Mouse (Mus musculus) myocyte (in vitro differentiated cells): ENCODE measurements at regions not wholly inside any gene's neighbourhood (a gene's known extent, or its start where the extent isn't known, plus 50 kb on each side); places are given as distances from the start of the nearest gene placed in this dataset.
A peak's percentile ranks its signal among the peaks of the same experiment; 100 is the strongest.

Experiments
- H3K27me3 ChIP-seq: one replicate; pipeline ENCODE4 v1.6.1; 2011; ENCODE audit not compliant: control insufficient read depth, insufficient read depth, insufficient read length
- H3K36me3 ChIP-seq: one replicate; pipeline ENCODE4 v1.6.1; 2011; ENCODE audit not compliant: control insufficient read depth, insufficient read depth
- H3K4me2 ChIP-seq: one replicate; pipeline ENCODE4 v1.6.1; 2011; ENCODE audit warnings: low read depth, control low read depth
- H3K4me3 ChIP-seq: one replicate; pipeline ENCODE4 v1.5.1; 2011; ENCODE audit warnings: mild to moderate bottlenecking, control low read depth, moderate library complexity
- H3K79me2 ChIP-seq: one replicate; pipeline ENCODE4 v1.6.1; 2011; ENCODE audit not compliant: control insufficient read depth, insufficient read depth
- H3ac ChIP-seq: one replicate; pipeline ENCODE4 v1.6.1; 2011; ENCODE audit not compliant: control insufficient read depth, insufficient read length
- CEBPB ChIP-seq: IDR thresholded peaks from 2 replicates; pipeline ENCODE4 v1.6.1; 2011; ENCODE audit warnings: mild to moderate bottlenecking, moderate library complexity; ENCODE audit not compliant: poor library complexity, insufficient read depth, severe bottlenecking
- E2F4 ChIP-seq: IDR thresholded peaks from one replicate; pipeline ENCODE4 v1.6.1; 2011; ENCODE audit warnings: mild to moderate bottlenecking, control low read depth, moderate library complexity; ENCODE audit not compliant: insufficient read depth
- MAX ChIP-seq: IDR thresholded peaks from one replicate; pipeline ENCODE4 v1.6.1; 2011; ENCODE audit warnings: low read depth, mild to moderate bottlenecking, control low read depth
- MYOD1 ChIP-seq, 3 experiments: IDR thresholded peaks; one replicate each; pipeline ENCODE4 v1.6.1; 2011; ENCODE audit warnings: control low read depth in 2 of 3, low read depth in 2 of 3, mild to moderate bottlenecking in 2 of 3, moderate library complexity in 1 of 3; ENCODE audit not compliant: insufficient read length in 2 of 3, control insufficient read depth in 1 of 3
- MYOG ChIP-seq, 3 experiments: IDR thresholded peaks; one replicate each; pipeline ENCODE4 v1.6.1; 2011; ENCODE audit warnings: control low read depth in 2 of 3, low read depth in 2 of 3, mild to moderate bottlenecking in 2 of 3; ENCODE audit not compliant: insufficient read length in 2 of 3, control insufficient read depth in 1 of 3, insufficient read depth in 1 of 3
- POLR2A ChIP-seq: IDR thresholded peaks from one replicate; pipeline ENCODE4 v1.6.1; 2011; ENCODE audit warnings: low read depth, mild to moderate bottlenecking, control low read depth, moderate library complexity; ENCODE audit not compliant: insufficient read length
- POLR2AphosphoS2 ChIP-seq: IDR thresholded peaks from one replicate; pipeline ENCODE4 v1.6.1; 2011; ENCODE audit warnings: low read depth, control low read depth; ENCODE audit not compliant: insufficient read length
- REST ChIP-seq: IDR thresholded peaks from one replicate; pipeline ENCODE4 v1.6.1; 2011; ENCODE audit warnings: mild to moderate bottlenecking, control low read depth, moderate library complexity; ENCODE audit not compliant: insufficient read depth, insufficient read length
- SRF ChIP-seq: IDR thresholded peaks from one replicate; pipeline ENCODE4 v1.6.1; 2011; ENCODE audit warnings: low read depth; ENCODE audit not compliant: control insufficient read depth, insufficient read length
- TCF12 ChIP-seq: IDR thresholded peaks from one replicate; pipeline ENCODE4 v1.6.1; 2011; ENCODE audit warnings: mild to moderate bottlenecking, control low read depth; ENCODE audit not compliant: poor library complexity, insufficient read depth, severe bottlenecking
- TCF3 ChIP-seq: IDR thresholded peaks from one replicate; pipeline ENCODE4 v1.6.1; 2011; ENCODE audit warnings: low read depth, control low read depth; ENCODE audit not compliant: insufficient read length
- USF1 ChIP-seq: IDR thresholded peaks from one replicate; pipeline ENCODE4 v1.6.1; 2011; ENCODE audit warnings: low read depth, mild to moderate bottlenecking, control low read depth, moderate library complexity

DNA sequence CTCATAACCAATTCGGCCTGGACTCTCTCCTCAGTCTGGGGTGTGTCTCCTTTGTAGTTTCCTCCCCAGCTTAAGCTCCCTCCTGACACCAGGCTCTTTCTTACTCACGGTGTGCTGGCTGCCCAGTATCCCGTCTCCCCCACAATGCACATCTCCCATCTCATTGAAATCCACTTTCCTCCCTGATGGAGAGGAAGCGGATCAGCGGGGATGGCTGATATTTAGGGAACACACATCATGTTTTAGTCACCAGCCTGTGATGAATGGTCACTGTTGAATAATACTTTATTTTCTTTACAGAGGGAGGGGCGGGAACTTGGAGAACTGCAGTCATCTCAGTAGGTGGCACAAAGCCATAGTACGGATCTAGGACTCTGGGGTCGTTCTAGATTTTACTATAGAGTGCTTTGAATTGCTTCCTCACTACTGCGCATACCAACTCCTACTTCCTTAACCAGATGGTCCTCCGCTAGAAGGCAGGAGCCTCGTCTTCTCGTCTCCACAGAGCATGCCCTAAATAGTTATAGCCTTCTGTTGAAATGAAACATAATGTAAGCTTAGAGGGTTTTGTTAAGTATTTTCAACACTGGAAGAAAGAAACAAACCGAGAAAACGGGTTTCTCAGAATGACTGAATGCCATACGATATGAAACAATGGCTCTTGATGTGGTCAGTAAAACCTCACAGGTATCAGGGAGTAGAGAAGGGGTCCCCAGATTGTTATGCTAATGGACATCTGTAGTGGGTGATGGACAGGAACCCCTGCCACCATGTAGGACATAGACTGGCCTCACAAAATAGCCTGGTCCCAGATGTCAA, 139.2 kb upstream of the Rap1b start:
- no peaks in the 10 kb centered on the region for H3K27me3 ChIP-seq
- no peak for TF ChIP-seq TCF12
- TF ChIP-seq POLR2AphosphoS2 = no peak
- no peak for TF ChIP-seq E2F4
- TF ChIP-seq CEBPB = no peak
- TF ChIP-seq MYOD1 (IDR thresholded peaks at IDR 0.05; ENCODE audit: control insufficient read depth in 1 of 3, insufficient read length in 2 of 3, low read depth in 2 of 3) = no peak
- no peak for TF ChIP-seq TCF3
- no peak for TF ChIP-seq REST
- no peak for TF ChIP-seq MAX
- no peak overlapping the region for H3ac ChIP-seq
- no peak overlapping the region for H3K4me3 ChIP-seq
- H3K36me3 ChIP-seq = no peaks in the 10 kb centered on the region
- no peaks in the 10 kb centered on the region for H3K79me2 ChIP-seq
- H3K4me2 ChIP-seq = peak overlapping the region; percentile 48

DNA sequence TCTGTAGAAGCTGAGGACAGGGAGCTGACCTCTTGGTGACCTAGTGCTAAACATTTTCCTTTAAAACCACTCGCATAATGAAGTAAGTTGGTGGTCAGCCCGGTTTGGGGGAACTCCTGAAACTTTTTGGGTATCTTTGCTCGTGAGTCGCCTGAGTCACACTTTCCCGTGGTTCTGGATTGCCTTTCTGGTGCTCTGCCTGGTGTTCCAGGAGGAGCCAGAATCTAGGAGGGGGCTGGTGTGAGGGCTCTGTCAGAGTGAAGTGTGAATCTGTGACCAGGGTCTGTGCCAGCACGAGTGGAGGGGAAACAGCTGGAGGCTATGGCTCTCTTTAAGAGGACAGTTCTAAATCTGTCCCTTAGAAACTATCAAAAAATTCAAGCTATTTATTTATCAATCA, 141.8 kb upstream of the Rap1b start:
- no peak overlapping the region for H3K4me3 ChIP-seq
- peak overlapping the region; percentile 36 for H3K4me2 ChIP-seq
- H3K79me2 ChIP-seq = no peaks in the 10 kb centered on the region
- TF ChIP-seq POLR2A (no peak), E2F4 (no peak), TCF12 (no peak), SRF (no peak), POLR2AphosphoS2 (no peak), USF1 (no peak), REST (no peak), MYOD1 (IDR thresholded peaks at IDR 0.05; ENCODE audit: control insufficient read depth in 1 of 3, insufficient read length in 2 of 3, low read depth in 2 of 3) (no peak), MAX (no peak), MYOG (IDR thresholded peaks at IDR 0.05; ENCODE audit: control insufficient read depth in 1 of 3, insufficient read depth in 1 of 3, insufficient read length in 2 of 3, low read depth in 2 of 3) (no peak), TCF3 (no peak), CEBPB (no peak)
- no peak overlapping the region for H3ac ChIP-seq
- H3K36me3 ChIP-seq = no peaks in the 10 kb centered on the region
- no peaks in the 10 kb centered on the region for H3K27me3 ChIP-seq

DNA sequence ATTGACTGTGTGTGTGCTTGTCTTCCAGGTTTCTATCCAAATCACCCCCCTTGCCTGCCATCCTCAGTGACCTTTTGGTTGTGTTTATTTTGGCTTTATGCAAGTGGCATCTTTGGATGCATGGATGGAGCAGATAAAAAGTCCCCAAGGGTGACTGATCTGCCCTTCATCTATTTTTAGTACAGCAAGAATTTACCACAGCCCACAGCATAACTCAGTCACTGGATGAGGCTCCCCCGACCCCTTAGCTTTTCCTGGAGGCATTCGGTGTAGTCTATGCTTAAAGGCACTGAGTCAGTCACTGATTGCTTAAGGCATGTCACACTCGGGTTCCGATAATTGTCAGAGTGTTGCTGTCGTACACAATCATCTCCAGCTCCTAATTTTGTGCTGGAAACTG, 142.2 kb upstream of the Rap1b start:
- no peaks in the 10 kb centered on the region for H3K79me2 ChIP-seq
- peak overlapping the region; percentile 36 for H3K4me2 ChIP-seq
- no peaks in the 10 kb centered on the region for H3K36me3 ChIP-seq
- H3K4me3 ChIP-seq = no peak overlapping the region
- no peak for TF ChIP-seq TCF3
- TF ChIP-seq TCF12 = no peak
- TF ChIP-seq REST = no peak
- no peak for TF ChIP-seq E2F4
- no peak for TF ChIP-seq POLR2AphosphoS2
- no peak for TF ChIP-seq CEBPB
- TF ChIP-seq MYOD1 (IDR thresholded peaks at IDR 0.05; ENCODE audit: control insufficient read depth in 1 of 3, insufficient read length in 2 of 3, low read depth in 2 of 3) = no peak
- TF ChIP-seq MYOG (IDR thresholded peaks at IDR 0.05; ENCODE audit: control insufficient read depth in 1 of 3, insufficient read depth in 1 of 3, insufficient read length in 2 of 3, low read depth in 2 of 3) = no peak
- TF ChIP-seq SRF = no peak
- TF ChIP-seq MAX = no peak
- TF ChIP-seq USF1 = no peak
- no peak for TF ChIP-seq POLR2A
- H3K27me3 ChIP-seq = no peaks in the 10 kb centered on the region
- no peak overlapping the region for H3ac ChIP-seq

DNA sequence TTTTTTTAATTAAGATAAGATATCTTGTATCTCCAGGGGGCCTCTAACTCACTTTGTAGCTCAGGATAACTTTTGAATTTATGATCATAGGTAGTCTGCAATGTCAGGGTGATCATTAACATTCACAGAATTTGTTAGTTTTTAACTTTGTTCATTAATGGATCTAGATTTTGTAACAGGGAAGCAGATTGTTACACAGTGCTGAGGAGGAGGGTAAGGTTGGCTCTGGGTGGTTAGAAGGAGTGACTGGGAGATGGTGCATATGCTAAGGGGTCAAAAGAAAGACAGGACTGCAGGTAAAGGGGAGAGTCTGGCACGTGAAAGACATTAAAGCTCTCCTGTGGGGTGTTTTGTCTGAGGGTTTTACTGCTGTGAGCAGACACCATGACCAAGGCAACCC, 145.3 kb upstream of the Rap1b start:
- H3K4me2 ChIP-seq = no peak overlapping the region
- no peaks in the 10 kb centered on the region for H3K36me3 ChIP-seq
- no peaks in the 10 kb centered on the region for H3K79me2 ChIP-seq
- H3ac ChIP-seq = no peak overlapping the region
- TF ChIP-seq USF1 = no peak
- no peak for TF ChIP-seq MYOD1 (IDR thresholded peaks at IDR 0.05; ENCODE audit: control insufficient read depth in 1 of 3, insufficient read length in 2 of 3, low read depth in 2 of 3)
- no peak for TF ChIP-seq MYOG (IDR thresholded peaks at IDR 0.05; ENCODE audit: control insufficient read depth in 1 of 3, insufficient read depth in 1 of 3, insufficient read length in 2 of 3, low read depth in 2 of 3)
- TF ChIP-seq MAX = no peak
- TF ChIP-seq TCF3 = no peak
- no peak for TF ChIP-seq SRF
- TF ChIP-seq CEBPB = no peak
- no peak for TF ChIP-seq POLR2A
- TF ChIP-seq TCF12 = no peak
- no peak for TF ChIP-seq REST
- no peak for TF ChIP-seq POLR2AphosphoS2
- TF ChIP-seq E2F4 = no peak
- H3K4me3 ChIP-seq = no peak overlapping the region
- H3K27me3 ChIP-seq = no peaks in the 10 kb centered on the region
